8 mouse cellular contexts compared by ENCODE assay signal in the genomic region with DNA sequence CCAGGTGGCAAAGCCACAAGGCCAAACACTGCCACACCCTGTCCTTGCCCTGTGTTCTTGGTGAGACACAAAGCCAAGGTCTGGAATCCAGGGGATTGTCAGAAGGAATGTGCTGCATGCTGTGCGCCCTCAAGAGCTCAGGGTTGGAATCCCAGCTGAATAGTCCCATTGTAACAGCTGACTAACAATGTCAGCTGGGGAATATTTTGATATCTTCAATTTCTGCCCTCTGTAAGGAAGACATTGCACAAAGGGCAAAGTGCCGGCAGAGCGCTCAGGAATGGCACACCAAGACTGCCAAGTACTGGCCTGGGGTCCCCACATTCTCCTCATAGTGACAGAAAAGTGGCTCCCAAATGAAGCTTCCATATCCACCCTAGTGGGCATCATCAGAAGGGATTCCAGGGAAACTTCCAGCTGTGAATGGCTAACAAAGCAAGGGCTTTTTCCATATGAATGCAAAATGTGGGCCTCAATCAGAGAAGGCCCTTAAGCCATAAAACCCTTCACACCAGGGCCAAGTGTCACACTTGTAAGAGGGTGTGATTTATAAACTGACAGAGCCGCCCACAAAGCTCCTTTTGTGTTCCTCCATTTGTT. TPM values are rescaled to one million over a fixed set of nuclear protein-coding genes. Genes with fewer than 3 reads are reported as not detected.
DNase-seq lines count a peak whose midpoint lies in the region; ATAC-seq and TF ChIP-seq lines count a peak whose summit lies in the region.

No protein-coding gene starts in this region.

- H3K9me3 ChIP-seq in liver, embryonic 11.5 days (ENCODE audit: control insufficient read depth, low read length): no peaks in the 10 kb centered on the region
- H3K9me3 ChIP-seq in hindbrain, embryonic 15.5 days: no peaks in the 10 kb centered on the region
- no peaks in the 10 kb centered on the region for H3K9me3 ChIP-seq in midbrain, embryonic 14.5 days (ENCODE audit: control insufficient read depth, low read length)

- no peaks in the 10 kb centered on the region for H3K27me3 ChIP-seq in liver, adult 2 months (ENCODE audit: control insufficient read depth, insufficient read depth, low read length)
- H3K27me3 ChIP-seq in liver, embryonic 11.5 days (replicated peaks; ENCODE audit: control insufficient read depth, insufficient read depth, low read length): no peaks in the 10 kb centered on the region
- H3K27me3 ChIP-seq in hindbrain, embryonic 15.5 days: no peaks in the 10 kb centered on the region
- H3K27me3 ChIP-seq in midbrain, embryonic 14.5 days (ENCODE audit: control insufficient read depth, insufficient read depth, low read length): no peaks in the 10 kb centered on the region; the same call in 1 of the 2 replicates

- H3K4me1 ChIP-seq in liver, adult 2 months (ENCODE audit: control insufficient read depth, insufficient read depth, low read length): peaks cover 15% of the 10 kb centered on the region; the same call in 1 of the 2 replicates
- no peaks in the 10 kb centered on the region; the same call in 1 of the 2 replicates for H3K4me1 ChIP-seq in liver, embryonic 11.5 days (replicated peaks; ENCODE audit: control insufficient read depth, insufficient read depth, low read length)
- H3K4me1 ChIP-seq in cortical plate, adult 2 months (ENCODE audit: control insufficient read depth, insufficient read depth, low read length): no peaks in the 10 kb centered on the region; the same call in 1 of the 2 replicates
- H3K4me1 ChIP-seq in hindbrain, embryonic 15.5 days (replicated peaks): 0 out of 2 replicates have a peak, but pooled peaks cover 5% of the 10 kb centered on the region
- H3K4me1 ChIP-seq in midbrain, embryonic 14.5 days (ENCODE audit: control insufficient read depth, insufficient read depth, low read length): peaks cover 5% of the 10 kb centered on the region; the same call in 1 of the 2 replicates

- peak; percentile 18 for DNase-seq in liver, adult 2 months (ENCODE audit: extremely low read depth, low read depth, low spot score)
- DNase-seq in liver, embryonic 11.5 days (ENCODE audit: low spot score): no peak
- peak; percentile 42 for DNase-seq in midbrain, embryonic 14.5 days
- no peak for DNase-seq in c-Kit-positive CD71-positive TER-119-positive erythroid progenitor cells, embryonic 14.5 days (ENCODE audit: low spot score)
- DNase-seq in left cerebral cortex, postnatal 25 days (ENCODE audit: low spot score in 2 of 2): no peak
- DNase-seq in T-cell, adult 2 months (ENCODE audit: low spot score): no peak

- H3K4me2 ChIP-seq in liver, embryonic 11.5 days: no peak overlapping the region
- H3K4me2 ChIP-seq in hindbrain, embryonic 15.5 days: no peak overlapping the region
- no peak overlapping the region for H3K4me2 ChIP-seq in midbrain, embryonic 14.5 days (ENCODE audit: low read length)

- no peak for TF ChIP-seq CTCF in liver, adult 2 months (IDR thresholded peaks at IDR 0.05; ENCODE audit: low read depth, low read length)
- 0 out of 2 replicates have a peak, but pooled peaks have one; percentile 10 for TF ChIP-seq CTCF in cortical plate, adult 2 months (IDR thresholded peaks at IDR 0.05; ENCODE audit: extremely low read depth, insufficient read depth, low read length)

- TF ChIP-seq POLR2A in liver, adult 2 months (IDR thresholded peaks at IDR 0.05; ENCODE audit: extremely low read depth, insufficient read depth, low read length): no peak
- TF ChIP-seq POLR2A in cortical plate, adult 2 months (IDR thresholded peaks at IDR 0.05; ENCODE audit: extremely low read depth, insufficient read depth, low read length): no peak

- peaks cover 4% of the 10 kb centered on the region; the same call in 1 of the 2 replicates for H3K36me3 ChIP-seq in liver, adult 2 months (ENCODE audit: control insufficient read depth, insufficient read depth, low read length)
- H3K36me3 ChIP-seq in liver, embryonic 11.5 days (ENCODE audit: control insufficient read depth, insufficient read depth, low read length): peaks cover 72% of the 10 kb centered on the region
- H3K36me3 ChIP-seq in hindbrain, embryonic 15.5 days: peaks cover 42% of the 10 kb centered on the region
- peaks cover 74% of the 10 kb centered on the region for H3K36me3 ChIP-seq in midbrain, embryonic 14.5 days (ENCODE audit: control insufficient read depth, insufficient read depth, low read length)

- intact Hi-C loops in left cerebral cortex, postnatal 25 days (cut with DNase I): no loop called here

- H3K27ac ChIP-seq in liver, adult 2 months (replicated peaks; ENCODE audit: insufficient read depth, low read depth, low read length): peak overlapping the region; percentile 17
- H3K27ac ChIP-seq in liver, embryonic 11.5 days (ENCODE audit: low read depth, low read length): no peak overlapping the region
- H3K27ac ChIP-seq in cortical plate, adult 2 months (ENCODE audit: insufficient read depth, low read length): no peak overlapping the region
- H3K27ac ChIP-seq in hindbrain, embryonic 15.5 days (replicated peaks): peak overlapping the region; percentile 36; the same call in 1 of the 2 replicates
- H3K27ac ChIP-seq in midbrain, embryonic 14.5 days (replicated peaks; ENCODE audit: low read depth, low read length): peak overlapping the region; percentile 55

- no peaks in the 10 kb centered on the region for H3K79me2 ChIP-seq in liver, adult 2 months (ENCODE audit: control insufficient read depth, insufficient read depth, low read length)

- WGBS in liver, adult 2 months: 84% methylated on average over 4 of the region's 4 CpGs
- 78% methylated on average over 4 of the region's 4 CpGs for WGBS in liver, embryonic 11.5 days
- 22% methylated on average over 4 of the region's 4 CpGs for WGBS in hindbrain, embryonic 15.5 days
- WGBS in midbrain, embryonic 14.5 days: 7% methylated on average over 4 of the region's 4 CpGs

- no peak overlapping the region for H3K4me3 ChIP-seq in liver, adult 2 months (ENCODE audit: insufficient read depth, low read depth, low read length)
- H3K4me3 ChIP-seq in liver, embryonic 11.5 days (ENCODE audit: low read depth, low read length): no peak overlapping the region
- H3K4me3 ChIP-seq in cortical plate, adult 2 months (ENCODE audit: insufficient read depth, low read length): no peak overlapping the region
- H3K4me3 ChIP-seq in hindbrain, embryonic 15.5 days: no peak overlapping the region
- H3K4me3 ChIP-seq in midbrain, embryonic 14.5 days (replicated peaks; ENCODE audit: low read depth, low read length): no peak overlapping the region

- H3K9ac ChIP-seq in liver, adult 2 months (ENCODE audit: low read depth, low read length): no peak overlapping the region
- no peak overlapping the region for H3K9ac ChIP-seq in liver, embryonic 11.5 days (ENCODE audit: low read depth, low read length)
- H3K9ac ChIP-seq in hindbrain, embryonic 15.5 days: no peak overlapping the region
- no peak overlapping the region for H3K9ac ChIP-seq in midbrain, embryonic 14.5 days (replicated peaks; ENCODE audit: low read length)

- no peak for ATAC-seq in liver, embryonic 11.5 days (replicated peaks; ENCODE audit: low FRiP score)
- ATAC-seq in hindbrain, embryonic 15.5 days (ENCODE audit: low FRiP score, low read depth): 0 out of 2 replicates have a peak, but pooled peaks have one; percentile 38
- no peak for ATAC-seq in midbrain, embryonic 14.5 days (ENCODE audit: low FRiP score, low TSS enrichment)

RNA-seq across cellular contexts. Expression of a gene that starts 22.6 kb away (rescaled TPM):
- total RNA-seq in liver, adult 2 months (2014; rRNA removed): 15.8 and 16.1 TPM in 2 replicates
- 11.5 and 25.8 TPM in 2 replicates for polyA plus RNA-seq in liver, adult 2 months (2012; rRNA removed)
- polyA plus RNA-seq in liver, embryonic 11.5 days (2014; fragmentation: Nextera tagmentation; extraction: Ambion mirVana): 267 and 287 TPM in 2 replicates
- 95.8 and 97.1 TPM in 2 replicates for polyA plus RNA-seq in cortical plate, adult 2 months (2012; rRNA removed)
- polyA plus RNA-seq in hindbrain, embryonic 15.5 days (2015; fragmentation: Nextera tagmentation; extraction: Ambion mirVana): 251 and 261 TPM in 2 replicates
- polyA plus RNA-seq in midbrain, embryonic 14.5 days (2014; fragmentation: Nextera tagmentation; extraction: Ambion mirVana): 178 and 240 TPM in 2 replicates
- total RNA-seq in left cerebral cortex, postnatal 25 days (2021): 100 to 1,000 TPM; 105 to 120 TPM

RNA-seq across cellular contexts. Expression of a gene that starts 35.7 kb away (rescaled TPM):
- 5.2 and 7.5 TPM in 2 replicates for total RNA-seq in liver, adult 2 months (2014; rRNA removed)
- polyA plus RNA-seq in liver, adult 2 months (2012; rRNA removed): 11.1 and 14.3 TPM in 2 replicates
- polyA plus RNA-seq in liver, embryonic 11.5 days (2014; fragmentation: Nextera tagmentation; extraction: Ambion mirVana): 14.1 and 18.6 TPM in 2 replicates
- 33.9 and 38.9 TPM in 2 replicates for polyA plus RNA-seq in cortical plate, adult 2 months (2012; rRNA removed)
- polyA plus RNA-seq in hindbrain, embryonic 15.5 days (2015; fragmentation: Nextera tagmentation; extraction: Ambion mirVana): 17.5 and 17.6 TPM in 2 replicates
- 17.1 and 19.2 TPM in 2 replicates for polyA plus RNA-seq in midbrain, embryonic 14.5 days (2014; fragmentation: Nextera tagmentation; extraction: Ambion mirVana)
- 10 to 100 TPM; 58.6 to 58.8 TPM for total RNA-seq in left cerebral cortex, postnatal 25 days (2021)

RNA-seq across cellular contexts. Expression of a gene that starts 56.8 kb away (rescaled TPM):
- total RNA-seq in liver, adult 2 months (2014; rRNA removed): 6.0 and 7.2 TPM in 2 replicates
- 15.2 and 27.9 TPM in 2 replicates for polyA plus RNA-seq in liver, adult 2 months (2012; rRNA removed)
- 4.7 and 6.4 TPM in 2 replicates for polyA plus RNA-seq in liver, embryonic 11.5 days (2014; fragmentation: Nextera tagmentation; extraction: Ambion mirVana)
- 8.1 and 11.2 TPM in 2 replicates for polyA plus RNA-seq in cortical plate, adult 2 months (2012; rRNA removed)
- polyA plus RNA-seq in hindbrain, embryonic 15.5 days (2015; fragmentation: Nextera tagmentation; extraction: Ambion mirVana): 28.9 and 31.7 TPM in 2 replicates
- 16.8 and 24.8 TPM in 2 replicates for polyA plus RNA-seq in midbrain, embryonic 14.5 days (2014; fragmentation: Nextera tagmentation; extraction: Ambion mirVana)
- 10 to 100 TPM in 1 of 2 experiments, 1 to 10 TPM in 1; 9.2 to 10.9 TPM for total RNA-seq in left cerebral cortex, postnatal 25 days (2021)

Comparison
In these comparisons a context has a peak if more than half of its experiments do, and no peak if none do; other contexts are left out.
1. DNase-seq: peak in liver, adult 2 months (single experiment) and midbrain, embryonic 14.5 days (single experiment); none in liver, embryonic 11.5 days (single experiment), c-Kit-positive CD71-positive TER-119-positive erythroid progenitor cells, embryonic 14.5 days (single experiment), left cerebral cortex, postnatal 25 days (0 of 2) and T-cell, adult 2 months (single experiment).
2. H3K27ac ChIP-seq: peak in liver, adult 2 months (single experiment), hindbrain, embryonic 15.5 days (single experiment) and midbrain, embryonic 14.5 days (single experiment); none in liver, embryonic 11.5 days (single experiment) and cortical plate, adult 2 months (single experiment).